8 mouse cellular contexts compared by ENCODE assay signal in genomic region chr2:130425112-130425511, GRCm38 (mm10). TPM values are rescaled to one million over a fixed set of nuclear protein-coding genes. Genes with fewer than 3 reads are reported as not detected.
DNase-seq lines count a peak whose midpoint lies in the region; ATAC-seq and TF ChIP-seq lines count a peak whose summit lies in the region.

No protein-coding gene starts in this region.

- H3K27ac ChIP-seq in heart, embryonic 14.5 days (replicated peaks in 1 of 2; ENCODE audit: control insufficient read depth in 1 of 2, insufficient read depth in 1 of 2, low read depth in 2 of 2, low read length in 2 of 2), result peak overlapping the region in 1 of 2 experiments; percentile 86; a peak in 2 of 4 replicates
- H3K27ac ChIP-seq in MEL (ENCODE audit: control insufficient read depth, low read depth, low read length), result peak overlapping the region; percentile 76
- H3K27ac ChIP-seq in hindbrain, embryonic 10.5 days, result peak overlapping the region; percentile 96
- peak overlapping the region; percentile 79 for H3K27ac ChIP-seq in macrophage

- H3K9me3 ChIP-seq in heart, embryonic 14.5 days (ENCODE audit: control insufficient read depth, low read length), result no peaks in the 10 kb centered on the region
- H3K9me3 ChIP-seq in MEL (replicated peaks; ENCODE audit: insufficient read depth, low read length), result no peaks in the 10 kb centered on the region
- H3K9me3 ChIP-seq in hindbrain, embryonic 10.5 days, result no peaks in the 10 kb centered on the region

- H3K4me2 ChIP-seq in heart, embryonic 14.5 days (ENCODE audit: low read length), result peak overlapping the region; percentile 97

- H3K4me3 ChIP-seq in heart, embryonic 14.5 days (ENCODE audit: control insufficient read depth in 1 of 2, insufficient read depth in 1 of 2, low read depth in 1 of 2, low read length in 2 of 2), result peak overlapping the region; percentile 67 to 90
- H3K4me3 ChIP-seq in MEL (ENCODE audit: control insufficient read depth in 1 of 2, insufficient read depth in 1 of 2, low read depth in 2 of 2, low read length in 2 of 2), result peak overlapping the region; percentile 76 to 81
- peak overlapping the region; percentile 85 for H3K4me3 ChIP-seq in hindbrain, embryonic 10.5 days
- H3K4me3 ChIP-seq in macrophage (ENCODE audit: inconsistent target), result peak overlapping the region; percentile 62

- H3K27me3 ChIP-seq in heart, embryonic 14.5 days (ENCODE audit: control insufficient read depth, insufficient read depth, low read length), result no peaks in the 10 kb centered on the region
- H3K27me3 ChIP-seq in MEL (ENCODE audit: control insufficient read depth in 1 of 2, insufficient read depth in 2 of 2, low read length in 2 of 2), result no peaks in the 10 kb centered on the region
- peaks cover 7% of the 10 kb centered on the region; the same call in 1 of the 2 replicates for H3K27me3 ChIP-seq in hindbrain, embryonic 10.5 days (ENCODE audit: insufficient read depth, poor library complexity, severe bottlenecking)

- H3K9ac ChIP-seq in heart, embryonic 14.5 days (ENCODE audit: low read length), result peak overlapping the region; percentile 89
- H3K9ac ChIP-seq in MEL (ENCODE audit: control insufficient read depth, low read depth, low read length, poor library complexity, severe bottlenecking), result peak overlapping the region; percentile 92

- intact Hi-C loops in heart, postnatal 25 days (cut with DNase I), result loop anchor here (2.0 to 10.0 kb wide), 2 partner anchors 26 to 240 kb away; partner anchors contain the start of genes Ddrgk1, Itpa and Ptpra

- TF ChIP-seq POLR2A in MEL (IDR thresholded peaks at IDR 0.05; ENCODE audit: control insufficient read depth in 1 of 2, insufficient read depth in 1 of 2, low read depth in 1 of 2, low read length in 2 of 2, poor library complexity in 1 of 2), result no peak

- TF ChIP-seq EP300 in MEL (IDR thresholded peaks at IDR 0.05; ENCODE audit: low read depth in 1 of 2, low read length in 2 of 2), result no peak

- peaks cover 6 to 16% of the 10 kb centered on the region in 2 experiments for H3K4me1 ChIP-seq in heart, embryonic 14.5 days (ENCODE audit: control insufficient read depth in 2 of 2, insufficient read depth in 2 of 2, low read length in 2 of 2)
- H3K4me1 ChIP-seq in MEL (ENCODE audit: control insufficient read depth in 1 of 2, insufficient read depth in 2 of 2, low read length in 2 of 2), result peaks cover 20 to 34% of the 10 kb centered on the region in 2 experiments
- peaks cover 42% of the 10 kb centered on the region for H3K4me1 ChIP-seq in hindbrain, embryonic 10.5 days (replicated peaks)

- H3K79me2 ChIP-seq in MEL (ENCODE audit: control insufficient read depth, insufficient read depth, low read length, poor library complexity) (peaks cover 47% of the 10 kb centered on the region), macrophage (ENCODE audit: inconsistent target) (peaks cover 60% of the 10 kb centered on the region)

- TF ChIP-seq RAD21 in MEL (IDR thresholded peaks at IDR 0.05; ENCODE audit: low read depth, low read length), result peak; percentile 39

- H3K36me3 ChIP-seq in heart, embryonic 14.5 days (ENCODE audit: control insufficient read depth, insufficient read depth, low read length), result peaks cover 9% of the 10 kb centered on the region
- peaks cover 1 to 37% of the 10 kb centered on the region in 2 experiments; a peak in 3 of 4 replicates for H3K36me3 ChIP-seq in MEL (ENCODE audit: control insufficient read depth in 1 of 2, insufficient read depth in 2 of 2, low read length in 2 of 2)
- peaks cover 42% of the 10 kb centered on the region for H3K36me3 ChIP-seq in hindbrain, embryonic 10.5 days
- peaks cover 11% of the 10 kb centered on the region; the same call in 1 of the 2 replicates for H3K36me3 ChIP-seq in macrophage (ENCODE audit: inconsistent target)

- no peak for ATAC-seq in heart, embryonic 14.5 days (ENCODE audit: insufficient number of reproducible peaks, insufficient read depth, low FRiP score, low read depth)

- 22% methylated on average over 5 of the region's 5 CpGs for WGBS in heart, embryonic 14.5 days
- 63% methylated on average over 5 of the region's 5 CpGs for WGBS in hindbrain, embryonic 10.5 days
- 17% methylated on average over 5 of the region's 5 CpGs for WGBS in macrophage (ENCODE audit: missing documents)

- no peak for DNase-seq in heart, postnatal 25 days (ENCODE audit: low spot score)
- no peak for DNase-seq in MEL (ENCODE audit: low read depth, low spot score)
- no peak for DNase-seq in hindbrain, embryonic 10.5 days (ENCODE audit: low spot score)
- no peak for DNase-seq in right cerebral cortex, postnatal 10 days (ENCODE audit: low spot score in 2 of 2)
- no peak for DNase-seq in thymus, postnatal 4 days
- no peak for DNase-seq in gastrocnemius, adult 18-20 months (ENCODE audit: low spot score)

- TF ChIP-seq CTCF in MEL (IDR thresholded peaks at IDR 0.05 in 2 of 3, conservative IDR thresholded peaks at IDR 0.05 in 1 of 3; ENCODE audit: control insufficient read depth in 1 of 3, insufficient read depth in 1 of 3, low read depth in 2 of 3, low read length in 3 of 3, poor library complexity in 1 of 3, severe bottlenecking in 1 of 3), result peak in 1 of 3 experiments; percentile 32; a peak in 2 of 6 replicates

TF ChIP-seq in MEL, 35 proteins besides CTCF, POLR2A, EP300 and RAD21 (continues in another document):
- TF ChIP-seq GATA1 (IDR thresholded peaks at IDR 0.05; ENCODE audit: low read depth, low read length), result peak; percentile 12; the same call in 1 of the 2 replicates
- 0 out of 2 replicates have a peak, but pooled peaks have one; percentile 18 for TF ChIP-seq ZC3H11A (IDR thresholded peaks at IDR 0.05; ENCODE audit: low read depth, low read length)

RNA-seq across cellular contexts. Expression of gene Pced1a, which starts 0.6 kb away (rescaled TPM):
- 5.2 and 6.7 TPM in 2 replicates for polyA plus RNA-seq in heart, embryonic 14.5 days (2014; fragmentation: Nextera tagmentation; extraction: Ambion mirVana)
- 1 to 10 TPM; 5.2 to 5.4 TPM for total RNA-seq in heart, postnatal 25 days (2021)
- total RNA-seq in MEL (2012; rRNA removed), result 5.1 and 6.5 TPM in 2 replicates
- polyA plus RNA-seq in MEL (2012; ENCODE audit: insufficient read depth in 1 of 2, insufficient read length in 2 of 2, low read depth in 1 of 2, low replicate concordance in 2 of 2, missing spikeins in 1 of 2) (10 to 100 TPM in 1 of 2 experiments, not detected in 1; 13.7 TPM), macrophage (2018) (9.0 to 12.8 TPM (median 11.4 TPM) in 3 replicates)
- 11.3 and 13.1 TPM in 2 replicates for polyA plus RNA-seq in hindbrain, embryonic 10.5 days (2016; fragmentation: Nextera tagmentation; extraction: Ambion mirVana)
- 10 to 100 TPM; 37.9 to 74.4 (median 55.7) TPM for total RNA-seq in macrophage (2018; cell fraction: chromatin; rRNA removed)
- total RNA-seq in macrophage (2018; cell fraction: cytosol; rRNA removed), result 10 to 100 TPM in 10 of 26 experiments, 1 to 10 TPM in 16; 7.1 to 12.7 (median 9.2) TPM
- 10 to 100 TPM; 24.9 to 66.1 (median 40.2) TPM for total RNA-seq in macrophage (2018; cell fraction: nucleus; rRNA removed)
- total RNA-seq in gastrocnemius, adult 18-20 months (2021), result 1 to 10 TPM; 4.2 to 4.8 TPM

RNA-seq across cellular contexts. Expression of gene Vps16, which starts 1.0 kb away (rescaled TPM):
- 40.4 and 43.8 TPM in 2 replicates for polyA plus RNA-seq in heart, embryonic 14.5 days (2014; fragmentation: Nextera tagmentation; extraction: Ambion mirVana)
- total RNA-seq in heart, postnatal 25 days (2021), result 10 to 100 TPM; 21.9 to 26.6 TPM
- total RNA-seq in MEL (2012; rRNA removed), result 86.2 and 90.0 TPM in 2 replicates
- polyA plus RNA-seq in MEL (2012; ENCODE audit: insufficient read depth in 1 of 2, insufficient read length in 2 of 2, low read depth in 1 of 2, low replicate concordance in 2 of 2, missing spikeins in 1 of 2) (100 to 1,000 TPM in 1 of 2 experiments, not detected in 1; 114 TPM), macrophage (2018) (40.1 to 54.6 TPM (median 47.9 TPM) in 3 replicates)
- 120 TPM in 2 replicates for polyA plus RNA-seq in hindbrain, embryonic 10.5 days (2016; fragmentation: Nextera tagmentation; extraction: Ambion mirVana)
- total RNA-seq in macrophage (2018; cell fraction: chromatin; rRNA removed), result 100 to 1,000 TPM; 161 to 355 (median 246) TPM
- total RNA-seq in macrophage (2018; cell fraction: cytosol; rRNA removed), result 10 to 100 TPM; 27.7 to 53.0 (median 41.8) TPM
- 100 to 1,000 TPM in 23 of 26 experiments, 10 to 100 TPM in 3; 78.5 to 221 (median 151) TPM for total RNA-seq in macrophage (2018; cell fraction: nucleus; rRNA removed)
- 10 to 100 TPM; 17.6 to 19.2 TPM for total RNA-seq in gastrocnemius, adult 18-20 months (2021)

RNA-seq across cellular contexts. Expression of gene Tmem239, which starts 18.8 kb away (rescaled TPM):
- polyA plus RNA-seq in heart, embryonic 14.5 days (2014; fragmentation: Nextera tagmentation; extraction: Ambion mirVana), result not detected in 2 replicates
- total RNA-seq in heart, postnatal 25 days (2021), result not detected
- not detected in 2 replicates for total RNA-seq in MEL (2012; rRNA removed)
- polyA plus RNA-seq in MEL (2012; ENCODE audit: insufficient read depth in 1 of 2, insufficient read length in 2 of 2, low read depth in 1 of 2, low replicate concordance in 2 of 2, missing spikeins in 1 of 2) (under 1 TPM in 1 of 2 experiments, not detected in 1; 0.11 TPM), macrophage (2018) (not detected in 3 replicates)
- not detected in 2 replicates for polyA plus RNA-seq in hindbrain, embryonic 10.5 days (2016; fragmentation: Nextera tagmentation; extraction: Ambion mirVana)
- total RNA-seq in macrophage (2018; cell fraction: chromatin; rRNA removed), result not detected
- total RNA-seq in macrophage (2018; cell fraction: cytosol; rRNA removed), result not detected
- not detected for total RNA-seq in macrophage (2018; cell fraction: nucleus; rRNA removed)
- not detected for total RNA-seq in gastrocnemius, adult 18-20 months (2021)

RNA-seq across cellular contexts. Expression of gene 1700020A23Rik, which starts 20.1 kb away (rescaled TPM):
- polyA plus RNA-seq in heart, embryonic 14.5 days (2014; fragmentation: Nextera tagmentation; extraction: Ambion mirVana), result not detected in 2 replicates
- not detected for total RNA-seq in heart, postnatal 25 days (2021)
- not detected in 2 replicates for total RNA-seq in MEL (2012; rRNA removed)
- not detected for polyA plus RNA-seq in MEL (2012; ENCODE audit: insufficient read depth in 1 of 2, insufficient read length in 2 of 2, low read depth in 1 of 2, low replicate concordance in 2 of 2, missing spikeins in 1 of 2)
- 0.25 TPM in 1 of 2 replicates, not detected in the other for polyA plus RNA-seq in hindbrain, embryonic 10.5 days (2016; fragmentation: Nextera tagmentation; extraction: Ambion mirVana)
- not detected for total RNA-seq in macrophage (2018; cell fraction: chromatin; rRNA removed)
- not detected for total RNA-seq in macrophage (2018; cell fraction: cytosol; rRNA removed)
- total RNA-seq in macrophage (2018; cell fraction: nucleus; rRNA removed), result not detected
- not detected in 3 replicates for polyA plus RNA-seq in macrophage (2018)
- total RNA-seq in gastrocnemius, adult 18-20 months (2021), result not detected

RNA-seq across cellular contexts. Expression of gene Gm28372, which starts 20.1 kb away (rescaled TPM):
- polyA plus RNA-seq in heart, embryonic 14.5 days (2014; fragmentation: Nextera tagmentation; extraction: Ambion mirVana), result not detected in 2 replicates
- not detected for total RNA-seq in heart, postnatal 25 days (2021)
- total RNA-seq in MEL (2012; rRNA removed), result not detected in 2 replicates
- polyA plus RNA-seq in MEL (2012; ENCODE audit: insufficient read depth in 1 of 2, insufficient read length in 2 of 2, low read depth in 1 of 2, low replicate concordance in 2 of 2, missing spikeins in 1 of 2), result not detected
- polyA plus RNA-seq in hindbrain, embryonic 10.5 days (2016; fragmentation: Nextera tagmentation; extraction: Ambion mirVana), result not detected in 2 replicates
- not detected for total RNA-seq in macrophage (2018; cell fraction: chromatin; rRNA removed)
- not detected for total RNA-seq in macrophage (2018; cell fraction: cytosol; rRNA removed)
- total RNA-seq in macrophage (2018; cell fraction: nucleus; rRNA removed), result not detected
- polyA plus RNA-seq in macrophage (2018), result not detected in 3 replicates
- not detected for total RNA-seq in gastrocnemius, adult 18-20 months (2021)
